Mouse (Mus musculus) ovary, postnatal 10 days (tissue): ENCODE data around the gene 1700003F12Rik.

Source experiments
- DNase-seq: peaks from one replicate; pipeline ENCODE4 v3.0.0; 2022; ENCODE audit warnings: low spot score

1700003F12Rik gene

GRCm38 (mm10) chr2:154546711-154547110, at the start of gene 1700003F12Rik:
TSS of gene 1700003F12Rik (plus strand) at chr2:154547085.
- no peak for DNase-seq

- DNase-seq: no peak
Observed at GRCm38 (mm10) chr2:154498571-154498970, 48.3 kb upstream of the 1700003F12Rik start.

GRCm38 (mm10) chr2:154499717-154500247, 47.1 kb upstream of the 1700003F12Rik start:
- DNase-seq: no peak

GRCm38 (mm10) chr2:154500758-154501157, 46.1 kb upstream of the 1700003F12Rik start:
- no peak for DNase-seq

GRCm38 (mm10) chr2:154507076-154507475, 39.8 kb upstream of the 1700003F12Rik start:
- DNase-seq: no peak

GRCm38 (mm10) chr2:154507566-154508283, 39.2 kb upstream of the 1700003F12Rik start:
- no peak for DNase-seq

GRCm38 (mm10) chr2:154508450-154508849, 38.4 kb upstream of the 1700003F12Rik start:
- no peak for DNase-seq

- DNase-seq: no peak
Observed at GRCm38 (mm10) chr2:154510141-154510540, 36.7 kb upstream of the 1700003F12Rik start.

- DNase-seq: no peak
Observed at GRCm38 (mm10) chr2:154516944-154517343, 29.9 kb upstream of the 1700003F12Rik start.

- DNase-seq: no peak
Observed at GRCm38 (mm10) chr2:154517424-154517823, 29.5 kb upstream of the 1700003F12Rik start.

GRCm38 (mm10) chr2:154521449-154521848, 25.4 kb upstream of the 1700003F12Rik start:
- DNase-seq: no peak

GRCm38 (mm10) chr2:154522334-154522733, 24.6 kb upstream of the 1700003F12Rik start:
- no peak for DNase-seq

GRCm38 (mm10) chr2:154525285-154525684, 21.6 kb upstream of the 1700003F12Rik start:
- no peak for DNase-seq

GRCm38 (mm10) chr2:154526531-154526930, 20.4 kb upstream of the 1700003F12Rik start:
- no peak for DNase-seq

GRCm38 (mm10) chr2:154532888-154533287, 14.0 kb upstream of the 1700003F12Rik start:
- no peak for DNase-seq

- DNase-seq: no peak
Observed at GRCm38 (mm10) chr2:154534704-154535270, 12.1 kb upstream of the 1700003F12Rik start.

- DNase-seq: no peak
Observed at GRCm38 (mm10) chr2:154538310-154538709, 8.6 kb upstream of the 1700003F12Rik start.

GRCm38 (mm10) chr2:154538710-154539109, 8.2 kb upstream of the 1700003F12Rik start:
- no peak for DNase-seq

GRCm38 (mm10) chr2:154539720-154540119, 7.2 kb upstream of the 1700003F12Rik start:
- DNase-seq: no peak

- DNase-seq: no peak
Observed at GRCm38 (mm10) chr2:154541630-154542029, 5.3 kb upstream of the 1700003F12Rik start.

GRCm38 (mm10) chr2:154543567-154544347, 3.1 kb upstream of the 1700003F12Rik start:
- DNase-seq: no peak

- DNase-seq: no peak
Observed at GRCm38 (mm10) chr2:154548688-154549087, 1.8 kb downstream of the 1700003F12Rik start.
